Mouse (Mus musculus) CD4-positive, CD25-positive, alpha-beta regulatory T cell (primary cell): ENCODE results near the gene Btc. TPM values are rescaled to one million over a fixed set of nuclear protein-coding genes. Genes with fewer than 3 reads are reported as not detected.

Source experiments
- polyA plus RNA-seq: library from polyadenylated mRNA; unstranded; fragments of 100-300 nt; shearing (Covaris generic); gene quantifications from one replicate; pipeline ENCODE4 v1.2.1, GENCODE M21; 2017

Btc gene
- polyA plus RNA-seq = 0.59 TPM

DNA sequence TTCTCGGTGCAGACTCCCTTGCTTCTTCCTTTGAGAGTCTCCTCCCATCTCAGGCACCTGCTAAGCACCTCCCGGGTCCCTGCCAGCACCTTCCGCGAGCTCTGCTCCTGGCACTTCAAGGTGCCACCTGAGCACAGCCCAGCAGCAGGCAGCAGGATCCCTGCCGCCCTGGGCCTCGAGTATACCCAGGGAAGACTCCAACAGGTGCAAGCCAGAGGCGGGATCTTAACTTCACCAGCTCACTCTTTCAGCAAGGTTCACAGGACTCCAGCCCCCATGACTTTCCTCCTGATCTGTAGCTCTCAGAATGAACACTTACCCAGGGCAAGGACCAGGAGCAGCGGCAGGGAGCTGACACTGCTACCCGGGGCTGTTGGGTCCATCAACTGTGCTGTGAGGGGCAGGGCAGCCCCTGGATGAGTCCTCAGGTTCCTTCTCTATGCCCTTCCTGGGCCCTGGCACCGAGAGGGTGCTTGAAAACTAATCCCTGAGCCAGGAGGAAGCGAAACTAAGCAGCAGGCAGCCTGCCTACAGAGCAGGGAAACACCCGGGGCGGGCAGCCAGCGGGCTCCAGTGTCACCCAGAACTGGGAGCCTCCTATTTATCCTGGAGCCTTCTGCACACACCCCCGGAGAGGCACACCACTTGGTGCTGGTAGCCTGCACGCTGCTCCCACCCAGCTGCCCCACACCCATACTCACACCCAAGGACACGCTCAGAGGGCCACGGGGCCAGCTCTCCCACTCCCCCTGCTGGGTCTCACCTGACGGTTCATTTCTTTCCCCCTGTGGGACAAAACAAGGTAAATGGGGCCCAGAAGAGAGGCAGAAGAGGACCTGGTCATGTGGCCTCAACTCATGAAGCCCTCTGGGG is at the start of gene Btc:
TSS of gene Btc (minus strand) at position 656 of the 873 bp plus-strand sequence.

Other genes starting within 250 kb of the Btc start
- gene Parm1, start 114.6 kb upstream of the Btc start, polyA plus RNA-seq = not detected